Mouse (Mus musculus) left cerebral cortex, adult 8-10 months (tissue): ENCODE results near the gene Pcdh9. TPM values are rescaled to one million over a fixed set of nuclear protein-coding genes. Genes with fewer than 3 reads are reported as not detected.
A peak's percentile ranks its signal among the peaks of the same experiment; 100 is the strongest.

Experiments used
- DNase-seq, 2 experiments: peaks; one replicate each; pipeline ENCODE4 v3.0.0; 2022; ENCODE audit warnings: low spot score in 2 of 2
- total RNA-seq, 4 experiments: library from RNA; stranded (reverse); gene quantifications; 2 replicates each; pipeline ENCODE4 v1.2.4; 2022

Gene Pcdh9
- total RNA-seq, 4 experiments from 2014 or later: 170 to 200 (median 175) TPM

DNA sequence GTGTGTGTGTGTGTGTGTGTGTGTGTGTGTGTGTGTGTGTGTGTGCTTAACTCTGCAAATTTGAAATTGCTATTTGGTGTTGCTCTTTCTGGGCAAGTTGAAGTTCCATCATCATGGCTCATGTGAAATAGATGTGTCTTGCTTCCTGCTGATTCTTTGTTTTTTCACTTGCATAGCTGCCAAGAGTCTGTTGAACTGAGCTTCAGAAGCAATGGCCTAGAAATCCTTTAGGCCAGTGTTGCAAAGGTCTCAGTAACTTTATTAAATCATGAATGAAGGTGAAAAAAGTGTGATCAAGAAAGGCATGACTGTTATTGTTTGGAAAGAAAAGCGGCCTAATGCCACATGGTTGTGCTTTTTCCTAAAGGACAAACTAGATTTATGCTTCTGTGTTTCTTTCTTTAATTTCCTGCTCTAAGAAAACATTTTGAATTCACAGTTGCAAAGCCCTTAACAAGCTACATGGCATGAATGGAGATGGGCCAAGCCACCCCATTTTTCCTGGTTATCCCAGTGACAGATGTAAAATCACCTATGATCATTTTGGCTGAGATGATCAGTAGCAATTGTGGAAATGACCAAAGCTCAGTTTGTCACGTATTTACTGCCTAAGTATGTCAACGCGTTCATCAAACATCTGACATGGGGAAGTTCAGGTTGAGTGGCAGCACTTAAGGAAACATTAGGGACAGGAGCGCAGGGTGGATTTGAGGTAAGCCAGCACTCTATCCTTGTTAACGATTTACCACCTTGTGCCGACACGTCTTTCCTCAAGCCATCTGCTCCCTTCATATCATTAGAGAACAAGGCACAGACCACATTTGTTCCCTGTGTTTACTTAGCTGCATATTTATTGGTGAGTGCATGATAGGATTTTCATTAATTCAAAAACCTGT, 850.9 kb downstream of the Pcdh9 start:
- no peak for DNase-seq

DNA sequence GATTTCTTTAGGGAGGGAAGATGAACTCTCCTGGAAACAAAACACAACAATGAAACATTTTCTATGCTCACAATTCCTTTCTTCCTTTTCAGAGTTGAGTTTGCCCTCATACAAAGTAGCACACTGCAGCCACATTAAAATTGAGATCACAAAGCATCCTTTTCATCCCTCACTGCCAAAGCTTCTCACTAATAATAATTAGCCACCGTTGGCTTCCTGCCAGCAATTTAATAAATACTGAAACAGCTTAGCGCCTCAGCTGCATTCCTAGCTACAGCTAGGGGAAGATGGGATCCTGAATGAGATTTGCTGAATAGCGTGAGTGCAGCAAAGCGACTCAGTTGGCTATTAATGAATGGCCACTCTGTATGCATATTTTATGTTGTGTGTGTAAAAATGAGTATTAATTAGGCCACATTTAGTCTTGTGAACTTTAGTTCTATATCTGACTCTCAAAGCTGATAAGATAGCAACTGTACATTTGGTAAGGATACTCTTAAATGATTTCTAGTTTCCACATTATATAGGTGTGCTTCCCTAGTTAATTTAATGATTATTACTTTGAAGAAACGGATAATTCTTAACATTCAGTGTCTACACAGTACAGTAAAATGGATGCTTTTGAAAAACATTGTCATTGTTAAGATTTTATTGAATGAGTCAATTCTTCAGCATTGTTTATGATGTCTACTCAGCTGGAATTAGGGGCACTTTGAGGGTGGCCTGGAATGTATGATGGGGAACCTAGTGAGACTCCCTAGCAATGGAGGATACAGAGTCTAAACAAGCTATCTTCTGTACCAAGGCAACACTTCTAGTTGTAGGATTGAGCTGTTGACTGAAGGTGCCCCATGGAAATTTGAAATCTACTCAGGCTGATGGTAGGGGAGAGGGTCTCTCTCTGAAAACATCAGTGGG, 881.1 kb downstream of the Pcdh9 start:
- peak in 1 of 2 experiments; percentile 8 for DNase-seq
